Mouse (Mus musculus): ENCODE results near the gene Tmem216.
A peak's percentile ranks its signal among the peaks of the same experiment; 100 is the strongest.

- TF ChIP-seq EP300 (IDR thresholded peaks at IDR 0.05; ENCODE audit: insufficient read depth, low read depth, low read length) (peak; percentile 74; the same call in 1 of the 2 replicates), CTCF (IDR thresholded peaks at IDR 0.05) (peak; percentile 98), POLR2A (IDR thresholded peaks at IDR 0.05; ENCODE audit: insufficient read depth, low read depth, low read length) (peak; percentile 75)
Observed at GRCm38 (mm10) chr19:10602787-10603186, 46.7 kb upstream of the Tmem216 start.

Data from heart, adult 2 months (tissue).